Mouse (Mus musculus): ENCODE results near the gene Dnajc7.

DNA sequence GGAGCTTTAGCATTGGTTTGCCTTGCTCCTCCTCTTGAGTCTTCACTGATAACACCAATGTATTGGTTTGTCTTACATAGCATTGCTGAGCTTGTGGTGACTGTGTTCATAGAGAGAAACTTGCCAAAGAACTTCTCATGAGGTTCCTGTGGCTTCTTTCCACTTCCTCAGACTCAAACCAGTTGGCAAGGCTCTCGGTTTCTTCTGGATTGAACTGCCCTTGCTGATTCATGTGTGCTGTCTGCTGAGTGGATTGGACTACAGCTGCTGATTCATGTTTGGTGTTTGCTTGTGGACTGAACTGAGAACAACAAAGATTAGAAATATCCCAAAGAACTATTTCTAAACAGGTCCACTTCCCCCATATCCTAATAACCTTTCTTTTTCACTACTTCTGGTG lies 84.0 kb downstream of the Dnajc7 start:
- TF ChIP-seq POLR2A (IDR thresholded peaks at IDR 0.05; ENCODE audit: borderline replicate concordance, control insufficient read depth, low read depth, low read length) = no peak
- no peak for TF ChIP-seq CTCF (IDR thresholded peaks at IDR 0.05; ENCODE audit: control insufficient read depth, insufficient read depth, low read length)

All from bone marrow, adult 2 months (tissue).